In genomic region chr11:77685383-77686265, GRCm38 (mm10) we compare ENCODE assay signal across 8 mouse cellular contexts. TPM values are rescaled to one million over a fixed set of nuclear protein-coding genes. Genes with fewer than 3 reads are reported as not detected.
DNase-seq lines count a peak whose midpoint lies in the region; ATAC-seq and TF ChIP-seq lines count a peak whose summit lies in the region.

TSS of gene Nufip2 (plus strand) at chr11:77686155.

- under 1% methylated on average over 38 of the region's 38 CpGs for WGBS in heart, embryonic 12.5 days
- WGBS in kidney, postnatal 0 days = under 1% methylated on average over 38 of the region's 38 CpGs
- WGBS in liver, embryonic 11.5 days = under 1% methylated on average over 38 of the region's 38 CpGs
- under 1% methylated on average over 38 of the region's 38 CpGs for WGBS in stomach, embryonic 14.5 days

- peaks cover 4% of the 10 kb centered on the region; the same call in 1 of the 2 replicates for H3K4me1 ChIP-seq in heart, embryonic 12.5 days (replicated peaks)
- H3K4me1 ChIP-seq in kidney, postnatal 0 days (replicated peaks; ENCODE audit: insufficient read depth, low read length) = peaks cover 8% of the 10 kb centered on the region; the same call in 1 of the 2 replicates
- peaks cover 4% of the 10 kb centered on the region for H3K4me1 ChIP-seq in liver, embryonic 11.5 days (replicated peaks; ENCODE audit: control insufficient read depth, insufficient read depth, low read length)
- H3K4me1 ChIP-seq in stomach, embryonic 14.5 days (ENCODE audit: control insufficient read depth, insufficient read depth, low read length) = peaks cover 6% of the 10 kb centered on the region; the same call in 1 of the 2 replicates

- H3K4me3 ChIP-seq in heart, embryonic 12.5 days = peak within 1 kb of the TSS; percentile 95
- peak within 1 kb of the TSS; percentile 65 for H3K4me3 ChIP-seq in kidney, postnatal 0 days (replicated peaks; ENCODE audit: low read depth, low read length)
- peak within 1 kb of the TSS; percentile 71 for H3K4me3 ChIP-seq in liver, embryonic 11.5 days (ENCODE audit: low read depth, low read length)
- peak within 1 kb of the TSS; percentile 82 for H3K4me3 ChIP-seq in stomach, embryonic 14.5 days (ENCODE audit: low read depth, low read length)

- H3K27me3 ChIP-seq in heart, embryonic 12.5 days (replicated peaks) = no peaks in the 10 kb centered on the region
- no peaks in the 10 kb centered on the region for H3K27me3 ChIP-seq in kidney, postnatal 0 days (ENCODE audit: insufficient read depth, low read length)
- H3K27me3 ChIP-seq in liver, embryonic 11.5 days (replicated peaks; ENCODE audit: control insufficient read depth, insufficient read depth, low read length) = no peaks in the 10 kb centered on the region
- H3K27me3 ChIP-seq in stomach, embryonic 14.5 days (ENCODE audit: control insufficient read depth, insufficient read depth, low read length) = no peaks in the 10 kb centered on the region

- H3K9ac ChIP-seq in heart, embryonic 12.5 days = peak within 1 kb of the TSS; percentile 99
- peak within 1 kb of the TSS; percentile 98 for H3K9ac ChIP-seq in kidney, postnatal 0 days (ENCODE audit: low read depth, low read length)
- peak within 1 kb of the TSS; percentile 98 for H3K9ac ChIP-seq in liver, embryonic 11.5 days (ENCODE audit: low read depth, low read length)
- peak within 1 kb of the TSS; percentile 93 for H3K9ac ChIP-seq in stomach, embryonic 14.5 days (replicated peaks; ENCODE audit: low read depth, low read length)

- peak within 1 kb of the TSS; percentile 85 for H3K4me2 ChIP-seq in heart, embryonic 12.5 days
- H3K4me2 ChIP-seq in kidney, postnatal 0 days (ENCODE audit: low read length) = peak within 1 kb of the TSS; percentile 69
- peak within 1 kb of the TSS; percentile 69 for H3K4me2 ChIP-seq in liver, embryonic 11.5 days
- H3K4me2 ChIP-seq in stomach, embryonic 14.5 days (replicated peaks; ENCODE audit: low read depth, low read length) = peak within 1 kb of the TSS; percentile 70

- peak within 1 kb of the TSS; percentile 98 for H3K27ac ChIP-seq in heart, embryonic 12.5 days (ENCODE audit: poor library complexity, severe bottlenecking)
- peak within 1 kb of the TSS; percentile 95 for H3K27ac ChIP-seq in kidney, postnatal 0 days
- H3K27ac ChIP-seq in liver, embryonic 11.5 days (ENCODE audit: low read depth, low read length) = peak within 1 kb of the TSS; percentile 96
- H3K27ac ChIP-seq in stomach, embryonic 14.5 days (ENCODE audit: low read length) = peak within 1 kb of the TSS; percentile 96

- no peak; the same call in 1 of the 2 replicates for TF ChIP-seq CTCF in kidney, postnatal 0 days (IDR thresholded peaks at IDR 0.05; ENCODE audit: low read depth)

- peaks cover 3% of the 10 kb centered on the region; the same call in 1 of the 2 replicates for H3K36me3 ChIP-seq in heart, embryonic 12.5 days
- H3K36me3 ChIP-seq in kidney, postnatal 0 days (ENCODE audit: insufficient read depth, low read length) = no peaks in the 10 kb centered on the region
- peaks cover 2% of the 10 kb centered on the region; the same call in 1 of the 2 replicates for H3K36me3 ChIP-seq in liver, embryonic 11.5 days (ENCODE audit: control insufficient read depth, insufficient read depth, low read length)
- H3K36me3 ChIP-seq in stomach, embryonic 14.5 days (ENCODE audit: control insufficient read depth, insufficient read depth, low read length) = no peaks in the 10 kb centered on the region

- no peaks in the 10 kb centered on the region for H3K9me3 ChIP-seq in heart, embryonic 12.5 days (replicated peaks)
- no peaks in the 10 kb centered on the region for H3K9me3 ChIP-seq in kidney, postnatal 0 days (replicated peaks; ENCODE audit: low read length)
- H3K9me3 ChIP-seq in liver, embryonic 11.5 days (ENCODE audit: control insufficient read depth, low read length) = no peaks in the 10 kb centered on the region
- H3K9me3 ChIP-seq in stomach, embryonic 14.5 days (ENCODE audit: control insufficient read depth, low read depth, low read length) = no peaks in the 10 kb centered on the region

- DNase-seq in CD4-positive helper T cell, adult 2 months (ENCODE audit: low read depth, low spot score) = peak; percentile 99
- peak; percentile 96 for DNase-seq in brain, embryonic 18.5 days (ENCODE audit: low read depth, low spot score)
- peak; percentile 100 for DNase-seq in kidney, postnatal 0 days (ENCODE audit: low spot score)
- peak; percentile 97 for DNase-seq in liver, embryonic 11.5 days (ENCODE audit: low spot score)
- peak; percentile 99 for DNase-seq in naive thymus-derived CD4-positive, alpha-beta T cell, adult 2 months (ENCODE audit: low read depth)

- peak; percentile 96 for ATAC-seq in erythroid progenitor cell, adult 5-6 weeks (replicated peaks; ENCODE audit: low FRiP score, poor library complexity, severe bottlenecking)
- peak; percentile 98 for ATAC-seq in heart, embryonic 12.5 days (ENCODE audit: insufficient number of reproducible peaks, low FRiP score)
- peak; percentile 95 for ATAC-seq in kidney, postnatal 0 days (replicated peaks; ENCODE audit: low FRiP score, low read depth)
- peak; percentile 98 for ATAC-seq in liver, embryonic 11.5 days (replicated peaks; ENCODE audit: low FRiP score)
- peak; percentile 98 for ATAC-seq in stomach, embryonic 14.5 days (ENCODE audit: insufficient number of reproducible peaks, insufficient read depth, low FRiP score, low read depth)

RNA-seq across cellular contexts. Expression of gene Nufip2, which starts in this region (rescaled TPM):
- 21.6 and 37.3 TPM in 2 replicates for total RNA-seq in erythroid progenitor cell, adult 5-6 weeks (2015; ENCODE audit: low replicate concordance)
- total RNA-seq in erythroid progenitor cell, adult 5-6 weeks (2017; ENCODE audit: low replicate concordance) = 30.0 and 42.2 TPM in 2 replicates
- polyA plus RNA-seq in heart, embryonic 12.5 days (2016; fragmentation: Nextera tagmentation; extraction: Ambion mirVana) = 4.4 and 4.9 TPM in 2 replicates
- polyA plus RNA-seq in kidney, postnatal 0 days (2015; fragmentation: Nextera tagmentation; extraction: Ambion mirVana) = 3.9 and 4.4 TPM in 2 replicates
- 4.6 and 5.3 TPM in 2 replicates for polyA plus RNA-seq in liver, embryonic 11.5 days (2014; fragmentation: Nextera tagmentation; extraction: Ambion mirVana)
- 9.9 and 10.3 TPM in 2 replicates for polyA plus RNA-seq in stomach, embryonic 14.5 days (2014; fragmentation: Nextera tagmentation; extraction: Ambion mirVana)

Comparison
In these comparisons a context has a peak if more than half of its experiments do, and no peak if none do; other contexts are left out.
1. Peak in every context shown above with its lines: DNase-seq, ATAC-seq, H3K4me3 ChIP-seq and H3K27ac ChIP-seq.